7 mouse cellular contexts compared by ENCODE assay signal in genomic region chr11:50421934-50422780, GRCm38 (mm10). TPM values are rescaled to one million over a fixed set of nuclear protein-coding genes. Genes with fewer than 3 reads are reported as not detected.
DNase-seq lines count a peak whose midpoint lies in the region; ATAC-seq and TF ChIP-seq lines count a peak whose summit lies in the region.

No protein-coding gene starts in this region.

- H3K36me3 ChIP-seq in intestine, postnatal 0 days (ENCODE audit: control insufficient read depth, insufficient read depth): peaks cover 17% of the 10 kb centered on the region
- H3K36me3 ChIP-seq in midbrain, embryonic 11.5 days (ENCODE audit: control insufficient read depth, insufficient read depth, low read length): peaks cover 3% of the 10 kb centered on the region; the same call in 1 of the 2 replicates

- no peaks in the 10 kb centered on the region for H3K27me3 ChIP-seq in intestine, postnatal 0 days (replicated peaks; ENCODE audit: control insufficient read depth, insufficient read depth, low read length)
- H3K27me3 ChIP-seq in midbrain, embryonic 11.5 days (ENCODE audit: control insufficient read depth, insufficient read depth, low read length): no peaks in the 10 kb centered on the region

- H3K27ac ChIP-seq in intestine, postnatal 0 days (ENCODE audit: low read depth, low read length): no peak overlapping the region
- no peak overlapping the region for H3K27ac ChIP-seq in midbrain, embryonic 11.5 days (ENCODE audit: low read depth, low read length)

- no peak overlapping the region for H3K9ac ChIP-seq in intestine, postnatal 0 days (ENCODE audit: low read depth, low read length)
- peak overlapping the region; percentile 66 for H3K9ac ChIP-seq in midbrain, embryonic 11.5 days (ENCODE audit: low read length)

- no peak for TF ChIP-seq CTCF in intestine, postnatal 0 days (IDR thresholded peaks at IDR 0.05; ENCODE audit: low read depth)

- peak; percentile 89 for ATAC-seq in intestine, postnatal 0 days
- peak; percentile 97 for ATAC-seq in midbrain, embryonic 11.5 days (ENCODE audit: low FRiP score)

- H3K9me3 ChIP-seq in intestine, postnatal 0 days (ENCODE audit: control insufficient read depth): no peaks in the 10 kb centered on the region
- H3K9me3 ChIP-seq in midbrain, embryonic 11.5 days (ENCODE audit: control insufficient read depth, low read length): no peaks in the 10 kb centered on the region

- no peaks in the 10 kb centered on the region for H3K4me1 ChIP-seq in intestine, postnatal 0 days (replicated peaks; ENCODE audit: control insufficient read depth, insufficient read depth, low read length)
- peaks cover 5% of the 10 kb centered on the region; the same call in 1 of the 2 replicates for H3K4me1 ChIP-seq in midbrain, embryonic 11.5 days (ENCODE audit: control insufficient read depth, insufficient read depth, low read length)

- peak overlapping the region; percentile 32 for H3K4me3 ChIP-seq in intestine, postnatal 0 days (ENCODE audit: low read depth, low read length)
- peak overlapping the region; percentile 35 for H3K4me3 ChIP-seq in midbrain, embryonic 11.5 days (ENCODE audit: low read depth, low read length)

- H3K4me2 ChIP-seq in intestine, postnatal 0 days (replicated peaks; ENCODE audit: low read depth): peak overlapping the region; percentile 64
- peak overlapping the region; percentile 65 for H3K4me2 ChIP-seq in midbrain, embryonic 11.5 days

- intact Hi-C loops in left cerebral cortex, postnatal 4 days (cut with DNase I): no loop called here

- WGBS in intestine, postnatal 0 days: 24% methylated on average over 22 of the region's 22 CpGs
- WGBS in midbrain, embryonic 11.5 days: 27% methylated on average over 22 of the region's 22 CpGs

- peak; percentile 91 for DNase-seq in WW6 (ENCODE audit: low read depth, low spot score)
- DNase-seq in cerebellum, adult 9-11 months: peak; percentile 53
- peak; percentile 92 for DNase-seq in forelimb bud, embryonic 11.5 days (ENCODE audit: low read depth, low spot score)
- DNase-seq in left cerebral cortex, postnatal 4 days: peak; percentile 72
- peak; percentile 97 for DNase-seq in midbrain, embryonic 11.5 days (ENCODE audit: low spot score, missing footprints)
- peak; percentile 32 for DNase-seq in skeletal muscle tissue, adult 2 months (ENCODE audit: low read depth, low spot score)

RNA-seq across cellular contexts. Expression of gene Rufy1, which starts 8.8 kb away (rescaled TPM):
- polyA plus RNA-seq in intestine, postnatal 0 days (2015; fragmentation: Nextera tagmentation; extraction: Ambion mirVana): 19.1 and 21.1 TPM in 2 replicates
- total RNA-seq in left cerebral cortex, postnatal 4 days (2021): 10 to 100 TPM; 21.3 to 22.5 TPM
- polyA plus RNA-seq in midbrain, embryonic 11.5 days (2014; fragmentation: Nextera tagmentation; extraction: Ambion mirVana): 24.7 and 27.3 TPM in 2 replicates

RNA-seq across cellular contexts. Expression of gene Hnrnph1, which starts 45.4 kb away (rescaled TPM):
- 111 and 112 TPM in 2 replicates for polyA plus RNA-seq in intestine, postnatal 0 days (2015; fragmentation: Nextera tagmentation; extraction: Ambion mirVana)
- total RNA-seq in left cerebral cortex, postnatal 4 days (2021): 100 to 1,000 TPM; 508 to 515 TPM
- 848 and 902 TPM in 2 replicates for polyA plus RNA-seq in midbrain, embryonic 11.5 days (2014; fragmentation: Nextera tagmentation; extraction: Ambion mirVana)

Comparison
In these comparisons a context has a peak if more than half of its experiments do, and no peak if none do; other contexts are left out.
1. DNase-seq: peak in every context shown above with its lines; median percentile 97 in midbrain, embryonic 11.5 days; 92 in forelimb bud, embryonic 11.5 days; 91 in WW6; 72 in left cerebral cortex, postnatal 4 days; 53 in cerebellum, adult 9-11 months; 32 in skeletal muscle tissue, adult 2 months.